Mouse (Mus musculus) bone marrow macrophage, adult 2 months (primary cell): ENCODE data around the gene Asgr1. TPM values are rescaled to one million over a fixed set of nuclear protein-coding genes. Genes with fewer than 3 reads are reported as not detected.

Experiments
- H3K27ac ChIP-seq: 2 replicates; pipeline ENCODE4 v1.5.1; 2012; ENCODE audit warnings: low read depth, low read length; ENCODE audit not compliant: insufficient read depth
- H3K4me1 ChIP-seq: 2 replicates; pipeline ENCODE4 v1.6.1; 2012; ENCODE audit warnings: low read length; ENCODE audit not compliant: control insufficient read depth, insufficient read depth
- H3K4me3 ChIP-seq: 2 replicates; pipeline ENCODE4 v1.5.1; 2012; ENCODE audit warnings: mild to moderate bottlenecking, low read length, moderate library complexity; ENCODE audit not compliant: insufficient read depth
- CTCF ChIP-seq: IDR thresholded peaks from 2 replicates; pipeline ENCODE4 v1.5.1; 2012; ENCODE audit warnings: low read depth, mild to moderate bottlenecking, low read length, moderate library complexity
- POLR2A ChIP-seq: IDR thresholded peaks from 2 replicates; pipeline ENCODE4 v1.6.1; 2012; ENCODE audit warnings: mild to moderate bottlenecking, low read depth, low read length, borderline replicate concordance
- polyA plus RNA-seq: library from polyadenylated mRNA; stranded (reverse); fragments of >200 nt; gene quantifications from 2 replicates; pipeline ENCODE4 v1.2.4, GENCODE M21; 2012; ENCODE audit not compliant: missing spikeins, insufficient read depth, insufficient read length

The Asgr1 gene
- polyA plus RNA-seq, 1 experiment = not detected

- peak within 1 kb of the TSS; percentile 89 for H3K27ac ChIP-seq
- peak within 1 kb of the TSS; percentile 26 for H3K4me3 ChIP-seq
- H3K4me1 ChIP-seq = peaks cover 52% of the 10 kb centered on the region
- TF ChIP-seq CTCF (no peak), POLR2A (no peak)
These were observed 38.3 kb downstream of the Asgr1 start, which contains the start of gene Asgr2 for GRCm38 (mm10) chr11:70091986-70092783. Gene Asgr2, plus strand, starts transcription at chr11:70092644.

GRCm38 (mm10) chr11:70097396-70097795 is 43.5 kb downstream of the Asgr1 start:
- H3K27ac ChIP-seq = no peak overlapping the region

GRCm38 (mm10) chr11:70099102-70099501 is 45.2 kb downstream of the Asgr1 start:
- Histone ChIP-seq H3K27ac (no peak overlapping the region), H3K4me3 (no peak overlapping the region), H3K4me1 (peaks cover 6% of the 10 kb centered on the region)
- TF ChIP-seq POLR2A = no peak
- TF ChIP-seq CTCF = no peak

More at GRCm38 (mm10) chr11:70097396-70097795, 43.5 kb downstream of the Asgr1 start:
- Histone ChIP-seq H3K4me3 (no peak overlapping the region), H3K4me1 (peaks cover 20% of the 10 kb centered on the region)
- TF ChIP-seq POLR2A (no peak), CTCF (no peak)

GRCm38 (mm10) chr11:70099809-70100208 is 45.9 kb downstream of the Asgr1 start:
- no peak overlapping the region for H3K27ac ChIP-seq
- H3K4me3 ChIP-seq = no peak overlapping the region
- H3K4me1 ChIP-seq = peaks cover 6% of the 10 kb centered on the region
- no peak for TF ChIP-seq CTCF
- TF ChIP-seq POLR2A = no peak

- Histone ChIP-seq H3K4me3 (no peak overlapping the region), H3K27ac (no peak overlapping the region), H3K4me1 (peaks cover 6% of the 10 kb centered on the region)
- TF ChIP-seq CTCF (no peak), POLR2A (no peak)
These were observed 49.9 kb downstream of the Asgr1 start for GRCm38 (mm10) chr11:70103701-70104315.

- Histone ChIP-seq H3K4me1 (peaks cover 6% of the 10 kb centered on the region), H3K27ac (no peak overlapping the region), H3K4me3 (no peak overlapping the region)
- no peak for TF ChIP-seq POLR2A
- TF ChIP-seq CTCF = no peak
These were observed 53.2 kb downstream of the Asgr1 start for GRCm38 (mm10) chr11:70107085-70107484.

Other genes with a start within 250 kb of the Asgr1 start
- gene Tmem102, start 248.5 kb upstream of the Asgr1 start, polyA plus RNA-seq = not detected in 2 replicates
- gene Gm39566, start 238.8 kb upstream of the Asgr1 start, polyA plus RNA-seq = not detected in 2 replicates
- not detected in 2 replicates for gene Spem2, start 235.6 kb upstream of the Asgr1 start, polyA plus RNA-seq
- gene Spem1, start 231.9 kb upstream of the Asgr1 start, polyA plus RNA-seq = not detected in 2 replicates
- 9.9 and 10.9 TPM in 2 replicates for gene Nlgn2, start 216.3 kb upstream of the Asgr1 start, polyA plus RNA-seq
- gene Tmem256, start 215.6 kb upstream of the Asgr1 start, polyA plus RNA-seq = 253 and 279 TPM in 2 replicates
- 58.6 and 68.1 TPM in 2 replicates for gene Plscr3, start 207.7 kb upstream of the Asgr1 start, polyA plus RNA-seq
- gene Tnk1, start 195.4 kb upstream of the Asgr1 start, polyA plus RNA-seq = not detected in 2 replicates
- not detected in 2 replicates for gene Tmem95, start 176.1 kb upstream of the Asgr1 start, polyA plus RNA-seq
- 6.3 and 7.1 TPM in 2 replicates for gene Kctd11, start 172.7 kb upstream of the Asgr1 start, polyA plus RNA-seq
- gene Acap1, start 158.5 kb upstream of the Asgr1 start, polyA plus RNA-seq = 0.66 TPM in 1 of 2 replicates, not detected in the other
- gene 2810408A11Rik, start 153.1 kb upstream of the Asgr1 start, polyA plus RNA-seq = 1.4 TPM in 1 of 2 replicates, not detected in the other
- gene Neurl4, start 153.0 kb upstream of the Asgr1 start, polyA plus RNA-seq = 15.8 and 16.9 TPM in 2 replicates
- gene Gps2, start 140.2 kb upstream of the Asgr1 start, polyA plus RNA-seq = 92.8 and 103 TPM in 2 replicates
- 326 and 347 TPM in 2 replicates for gene Eif5a, start 132.1 kb upstream of the Asgr1 start, polyA plus RNA-seq
- gene Ybx2, start 118.3 kb upstream of the Asgr1 start, polyA plus RNA-seq = not detected in 2 replicates
- gene Slc2a4, start 105.9 kb upstream of the Asgr1 start, polyA plus RNA-seq = not detected in 2 replicates
- gene Cldn7, start 89.3 kb upstream of the Asgr1 start, polyA plus RNA-seq = not detected in 2 replicates
- 176 and 194 TPM in 2 replicates for gene Ctdnep1, start 72.9 kb upstream of the Asgr1 start, polyA plus RNA-seq
- gene Elp5, start 71.6 kb upstream of the Asgr1 start, polyA plus RNA-seq = 41.4 and 49.8 TPM in 2 replicates
- 1,001 and 1,002 TPM in 2 replicates for gene Gabarap, start 62.9 kb upstream of the Asgr1 start, polyA plus RNA-seq
- 77.6 and 78.1 TPM in 2 replicates for gene Phf23, start 58.3 kb upstream of the Asgr1 start, polyA plus RNA-seq
- gene Dvl2, start 53.5 kb upstream of the Asgr1 start, polyA plus RNA-seq = 20.4 and 25.8 TPM in 2 replicates
- 46.4 and 51.3 TPM in 2 replicates for gene Acadvl, start 38.7 kb upstream of the Asgr1 start, polyA plus RNA-seq
- gene Dlg4, start 37.1 kb upstream of the Asgr1 start, polyA plus RNA-seq = 31.1 and 34.0 TPM in 2 replicates
- gene Asgr2, start 38.6 kb downstream of the Asgr1 start, polyA plus RNA-seq = 1.4 and 2.3 TPM in 2 replicates
- 7.7 and 7.8 TPM in 2 replicates for gene Mgl2, start 76.2 kb downstream of the Asgr1 start, polyA plus RNA-seq
- 106 and 116 TPM in 2 replicates for gene Clec10a, start 102.1 kb downstream of the Asgr1 start, polyA plus RNA-seq
- not detected in 2 replicates for gene Slc16a11, start 158.7 kb downstream of the Asgr1 start, polyA plus RNA-seq
- 6.1 and 8.5 TPM in 2 replicates for gene Slc16a13, start 167.0 kb downstream of the Asgr1 start, polyA plus RNA-seq
- gene Bcl6b, start 175.7 kb downstream of the Asgr1 start, polyA plus RNA-seq = 0.32 and 0.70 TPM in 2 replicates
- gene 0610010K14Rik, start 183.8 kb downstream of the Asgr1 start, polyA plus RNA-seq = 49.9 and 53.0 TPM in 2 replicates
- 3.3 and 4.8 TPM in 2 replicates for gene Gm21988, start 185.7 kb downstream of the Asgr1 start, polyA plus RNA-seq
- gene Rnasek, start 185.8 kb downstream of the Asgr1 start, polyA plus RNA-seq = 322 and 354 TPM in 2 replicates
- 0.27 TPM in 1 of 2 replicates, not detected in the other for gene Alox12, start 201.3 kb downstream of the Asgr1 start, polyA plus RNA-seq